Mouse (Mus musculus) heart, adult 2 months (tissue): Measurements from ENCODE around the gene Il2ra.

Experiments
- CTCF ChIP-seq: fragments of 200-600 bp; IDR thresholded peaks from 2 replicates; pipeline ENCODE4 v1.8.1; 2022; ENCODE audit warnings: antibody characterized with exemption, mild to moderate bottlenecking, moderate library complexity
- POLR2A ChIP-seq: fragments of 200-500 bp; IDR thresholded peaks from 2 replicates; pipeline ENCODE4 v1.6.1; 2011; ENCODE audit warnings: mild to moderate bottlenecking, low read depth, low read length, control low read depth; ENCODE audit not compliant: insufficient read depth

GRCm38 (mm10) chr2:11651476-11651875, 8.9 kb downstream of the Il2ra start:
- TF ChIP-seq POLR2A (no peak), CTCF (no peak)
